Mouse (Mus musculus): ENCODE measurements around the gene Tmem121b. TPM values are rescaled to one million over a fixed set of nuclear protein-coding genes. Genes with fewer than 3 reads are reported as not detected.

Tmem121b gene
- polyA plus RNA-seq, 2 experiments = 0.01 TPM; not detected in 1

DNA sequence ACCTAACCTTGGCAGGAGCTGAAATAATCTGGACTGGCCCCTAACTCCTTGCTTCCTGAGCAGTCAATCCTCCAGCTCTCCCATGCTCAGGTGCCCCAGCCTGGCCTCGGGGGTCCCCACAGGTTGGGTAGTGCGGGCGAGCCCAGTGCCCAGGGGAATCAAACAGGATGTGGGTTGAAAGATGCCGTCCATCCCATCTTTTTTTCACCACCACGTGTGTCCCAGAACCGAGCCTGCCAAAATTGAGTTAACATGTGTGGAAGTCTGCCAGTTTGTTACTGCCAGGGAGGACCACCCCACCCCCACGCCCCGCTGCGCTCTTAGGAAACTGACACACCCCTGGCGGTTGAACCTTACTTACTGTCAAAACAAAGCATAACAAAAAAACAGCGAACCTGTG is 29.7 kb downstream of the Tmem121b start:
- TF ChIP-seq EP300 (IDR thresholded peaks at IDR 0.05; ENCODE audit: low read depth) (0 out of 2 replicates have a peak, but pooled peaks have one; percentile 8), CTCF (IDR thresholded peaks at IDR 0.05; ENCODE audit: low read depth) (peak; percentile 55)
- no peaks in the 10 kb centered on the region for H3K27me3 ChIP-seq (ENCODE audit: control insufficient read depth, insufficient read depth, low read length)
- H3K9me3 ChIP-seq (ENCODE audit: control insufficient read depth, low read length) = no peaks in the 10 kb centered on the region
- H3K27ac ChIP-seq = no peak overlapping the region
- H3K36me3 ChIP-seq (replicated peaks; ENCODE audit: control insufficient read depth, insufficient read depth, low read depth) = no peaks in the 10 kb centered on the region
- no peak for DNase-seq (ENCODE audit: low read depth in 3 of 3, low spot score in 3 of 3)
- peak overlapping the region; percentile 81 to 82 for H3K4me3 ChIP-seq (ENCODE audit: insufficient read depth in 1 of 2, low read depth in 2 of 2, low read length in 2 of 2)
- ATAC-seq (ENCODE audit: insufficient read depth) = peak; percentile 20; the same call in 1 of the 2 replicates
- peak overlapping the region; percentile 78 for H3K9ac ChIP-seq (replicated peaks)
- WGBS (ENCODE audit: insufficient replicate concordance) = 2% methylated on average over 11 of the region's 11 CpGs
- H3K4me1 ChIP-seq (replicated peaks; ENCODE audit: control insufficient read depth in 2 of 2, insufficient read depth in 2 of 2, low read length in 1 of 2) = peaks cover 11 to 29% of the 10 kb centered on the region in 2 experiments
- H3K4me2 ChIP-seq (ENCODE audit: low read depth) = peak overlapping the region; percentile 93

DNA sequence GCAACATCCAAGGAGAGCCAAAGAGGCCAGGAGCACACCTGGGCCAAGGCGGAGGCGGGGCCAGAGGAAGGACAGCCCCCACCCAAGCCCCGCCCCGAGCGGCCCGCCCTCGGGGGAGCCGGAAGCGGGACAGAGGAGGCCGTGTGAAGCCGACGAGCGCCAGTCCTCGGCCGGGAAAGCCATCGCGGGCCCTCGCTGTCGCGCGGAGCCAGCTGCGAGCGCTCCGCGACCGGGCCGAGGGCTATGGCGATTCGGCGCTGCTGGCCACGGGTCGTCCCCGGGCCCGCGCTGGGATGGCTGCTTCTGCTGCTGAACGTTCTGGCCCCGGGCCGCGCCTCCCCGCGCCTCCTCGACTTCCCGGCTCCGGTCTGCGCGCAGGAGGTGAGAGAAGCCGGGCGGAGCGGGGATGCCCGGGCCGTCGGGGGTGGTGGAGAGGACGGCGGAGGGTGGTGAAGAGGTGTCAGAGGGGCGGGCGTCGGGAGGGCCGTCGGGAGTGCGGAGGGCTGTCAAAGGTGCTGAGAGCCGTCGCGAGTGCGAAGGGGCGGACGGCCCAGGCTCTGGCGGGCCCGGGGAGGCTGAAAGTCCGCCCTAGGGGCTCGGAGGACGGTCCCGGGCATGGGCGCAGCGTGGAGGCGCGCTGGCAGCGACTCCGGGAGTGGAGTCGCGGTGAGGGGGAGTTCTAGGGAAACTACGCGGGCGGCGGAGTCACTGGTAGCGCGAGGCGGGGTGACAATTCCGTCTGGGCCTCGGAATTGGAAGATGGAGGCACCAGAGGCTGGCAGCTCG is 30.3 kb downstream of the Tmem121b start, which contains the start of gene Il17ra:
Gene Il17ra, plus strand, starts transcription at position 162 of the 786 bp plus-strand sequence.
- H3K4me1 ChIP-seq (replicated peaks; ENCODE audit: control insufficient read depth in 2 of 2, insufficient read depth in 2 of 2, low read length in 1 of 2) = peaks cover 11 to 29% of the 10 kb centered on the region in 2 experiments
- peak; percentile 57 to 71 (median 61) for DNase-seq (ENCODE audit: low read depth in 3 of 3, low spot score in 3 of 3)

DNA sequence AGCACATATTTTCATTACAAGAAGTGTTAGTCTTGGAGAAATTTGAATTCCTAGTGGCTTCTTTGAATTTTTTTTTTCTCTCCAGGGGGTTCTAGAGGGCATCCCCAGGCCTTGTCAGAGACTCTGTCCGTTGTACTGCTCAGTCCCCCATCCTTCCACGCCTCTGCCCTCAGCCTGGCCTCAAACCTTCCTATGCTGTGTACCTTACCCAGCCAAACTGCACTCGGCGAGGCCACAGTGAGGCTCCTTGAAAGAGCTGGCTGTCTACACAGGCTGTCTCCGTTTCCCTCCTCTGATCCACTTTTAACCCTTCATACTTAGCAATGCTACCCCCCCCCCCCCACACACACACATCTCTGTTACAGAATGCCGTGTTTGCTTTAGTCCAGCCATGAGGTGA is 31.4 kb downstream of the Tmem121b start:
- ATAC-seq (ENCODE audit: insufficient read depth) (no peak), DNase-seq (ENCODE audit: low read depth in 3 of 3, low spot score in 3 of 3) (no peak)
- Histone ChIP-seq H3K9me3 (ENCODE audit: control insufficient read depth, low read length) (no peaks in the 10 kb centered on the region), H3K4me1 (replicated peaks; ENCODE audit: control insufficient read depth in 2 of 2, insufficient read depth in 2 of 2, low read length in 1 of 2) (peaks cover 11 to 29% of the 10 kb centered on the region in 2 experiments), H3K27me3 (ENCODE audit: control insufficient read depth, insufficient read depth, low read length) (no peaks in the 10 kb centered on the region), H3K36me3 (replicated peaks; ENCODE audit: control insufficient read depth, insufficient read depth, low read depth) (no peaks in the 10 kb centered on the region), H3K4me2 (ENCODE audit: low read depth) (no peak overlapping the region), H3K9ac (replicated peaks) (no peak overlapping the region), H3K4me3 (ENCODE audit: insufficient read depth in 1 of 2, low read depth in 2 of 2, low read length in 2 of 2) (no peak overlapping the region), H3K27ac (no peak overlapping the region)
- no peak for TF ChIP-seq CTCF (IDR thresholded peaks at IDR 0.05; ENCODE audit: low read depth)
- no peak for TF ChIP-seq EP300 (IDR thresholded peaks at IDR 0.05; ENCODE audit: low read depth)
- WGBS (ENCODE audit: insufficient replicate concordance) = 60% methylated on average over 6 of the region's 6 CpGs

More for the DNA sequence above, 30.3 kb downstream of the Tmem121b start, which contains the start of gene Il17ra:
- no peaks in the 10 kb centered on the region for H3K27me3 ChIP-seq (ENCODE audit: control insufficient read depth, insufficient read depth, low read length)
- no peaks in the 10 kb centered on the region for H3K36me3 ChIP-seq (replicated peaks; ENCODE audit: control insufficient read depth, insufficient read depth, low read depth)
- WGBS (ENCODE audit: insufficient replicate concordance) = under 1% methylated on average over 90 of the region's 90 CpGs
- ATAC-seq (ENCODE audit: insufficient read depth) = peak; percentile 88
- H3K4me3 ChIP-seq (ENCODE audit: insufficient read depth in 1 of 2, low read depth in 2 of 2, low read length in 2 of 2) = peak within 1 kb of the TSS; percentile 81 to 82
- peak within 1 kb of the TSS; percentile 78 for H3K9ac ChIP-seq (replicated peaks)
- H3K9me3 ChIP-seq (ENCODE audit: control insufficient read depth, low read length) = no peaks in the 10 kb centered on the region
- TF ChIP-seq CTCF (IDR thresholded peaks at IDR 0.05; ENCODE audit: low read depth) = no peak
- TF ChIP-seq EP300 (IDR thresholded peaks at IDR 0.05; ENCODE audit: low read depth) = no peak
- peak within 1 kb of the TSS; percentile 93 for H3K4me2 ChIP-seq (ENCODE audit: low read depth)
- H3K27ac ChIP-seq = no peak within 1 kb of the TSS; the same call in 1 of the 2 replicates

DNA sequence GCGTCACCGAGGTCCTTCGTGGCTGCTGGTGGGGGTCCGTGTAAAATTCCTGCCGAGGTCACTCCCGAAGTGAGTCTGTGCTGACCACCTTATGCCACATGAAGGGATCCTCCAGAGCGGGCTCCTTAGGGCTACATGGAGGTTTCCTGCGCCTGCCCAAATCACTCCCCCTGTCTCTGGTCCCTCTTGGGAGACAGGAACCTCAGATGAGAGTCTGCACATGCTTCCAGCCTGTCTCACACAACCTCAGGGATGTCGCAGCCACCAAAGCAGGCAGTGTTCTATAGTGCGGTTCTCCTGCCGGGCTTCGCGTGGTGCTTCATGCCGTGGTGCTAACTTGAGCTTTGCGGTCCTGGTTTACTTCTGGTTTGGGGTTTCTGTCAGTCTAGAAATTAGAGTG is 32.4 kb downstream of the Tmem121b start:
- whole genome bisulfite sequencing (ENCODE audit: insufficient replicate concordance) = 69% methylated on average over 15 of the region's 15 CpGs
- no peak overlapping the region for H3K4me3 ChIP-seq (ENCODE audit: insufficient read depth in 1 of 2, low read depth in 2 of 2, low read length in 2 of 2)
- no peak overlapping the region for H3K27ac ChIP-seq
- no peak for TF ChIP-seq EP300 (IDR thresholded peaks at IDR 0.05; ENCODE audit: low read depth)
- no peak for TF ChIP-seq CTCF (IDR thresholded peaks at IDR 0.05; ENCODE audit: low read depth)
- no peaks in the 10 kb centered on the region for H3K27me3 ChIP-seq (ENCODE audit: control insufficient read depth, insufficient read depth, low read length)
- H3K4me2 ChIP-seq (ENCODE audit: low read depth) = no peak overlapping the region
- H3K4me1 ChIP-seq (replicated peaks; ENCODE audit: control insufficient read depth in 2 of 2, insufficient read depth in 2 of 2, low read length in 1 of 2) = peaks cover 7 to 19% of the 10 kb centered on the region in 2 experiments
- H3K9ac ChIP-seq (replicated peaks) = no peak overlapping the region
- H3K9me3 ChIP-seq (ENCODE audit: control insufficient read depth, low read length) = no peaks in the 10 kb centered on the region
- no peaks in the 10 kb centered on the region for H3K36me3 ChIP-seq (replicated peaks; ENCODE audit: control insufficient read depth, insufficient read depth, low read depth)
- DNase-seq (ENCODE audit: low read depth in 3 of 3, low spot score in 3 of 3) (no peak), ATAC-seq (ENCODE audit: insufficient read depth) (no peak)

DNA sequence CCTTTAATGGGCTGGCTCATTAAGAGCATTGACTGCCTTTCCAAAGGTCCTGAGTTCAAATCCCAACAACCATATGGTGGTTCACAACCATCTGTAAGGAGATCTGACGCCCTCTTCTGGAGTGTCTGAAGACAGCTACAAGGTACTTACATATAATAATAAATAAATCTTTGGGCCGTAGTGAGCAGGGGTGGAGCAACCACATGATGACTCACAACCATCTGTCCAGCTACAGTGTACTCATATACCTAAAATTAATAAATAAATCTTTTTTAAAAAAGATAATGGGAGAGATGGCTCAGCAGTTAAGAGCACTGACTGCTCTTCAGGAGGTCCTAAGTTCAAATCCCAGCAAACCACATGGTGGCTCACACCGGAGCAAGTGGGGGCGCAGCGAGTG is 35.9 kb downstream of the Tmem121b start:
- Histone ChIP-seq H3K27me3 (ENCODE audit: control insufficient read depth, insufficient read depth, low read length) (no peaks in the 10 kb centered on the region), H3K4me1 (replicated peaks; ENCODE audit: control insufficient read depth in 2 of 2, insufficient read depth in 2 of 2, low read length in 1 of 2) (peaks cover 0 to 19% of the 10 kb centered on the region in 2 experiments; a peak in 3 of 4 replicates), H3K9ac (replicated peaks) (no peak overlapping the region), H3K9me3 (ENCODE audit: control insufficient read depth, low read length) (no peaks in the 10 kb centered on the region), H3K4me3 (ENCODE audit: insufficient read depth in 1 of 2, low read depth in 2 of 2, low read length in 2 of 2) (no peak overlapping the region), H3K27ac (no peak overlapping the region), H3K36me3 (replicated peaks; ENCODE audit: control insufficient read depth, insufficient read depth, low read depth) (no peaks in the 10 kb centered on the region), H3K4me2 (ENCODE audit: low read depth) (no peak overlapping the region)
- DNase-seq (ENCODE audit: low read depth in 3 of 3, low spot score in 3 of 3) = no peak
- TF ChIP-seq EP300 (IDR thresholded peaks at IDR 0.05; ENCODE audit: low read depth) (no peak), CTCF (IDR thresholded peaks at IDR 0.05; ENCODE audit: low read depth) (no peak)
- WGBS (ENCODE audit: insufficient replicate concordance) = 76% methylated on average over 5 of the region's 5 CpGs
- no peak for ATAC-seq (ENCODE audit: insufficient read depth)
